Mouse (Mus musculus): ENCODE measurements around the gene Chrm2. TPM values are rescaled to one million over a fixed set of nuclear protein-coding genes. Genes with fewer than 3 reads are reported as not detected.

The Chrm2 gene
- polyA plus RNA-seq (2014; fragmentation: Illumina TruSeq; extraction: RNeasy Lipid Tissue Mini Kit (QIAGEN cat#74804); ENCODE audit: low read depth, low replicate concordance): 0.13 TPM

DNA sequence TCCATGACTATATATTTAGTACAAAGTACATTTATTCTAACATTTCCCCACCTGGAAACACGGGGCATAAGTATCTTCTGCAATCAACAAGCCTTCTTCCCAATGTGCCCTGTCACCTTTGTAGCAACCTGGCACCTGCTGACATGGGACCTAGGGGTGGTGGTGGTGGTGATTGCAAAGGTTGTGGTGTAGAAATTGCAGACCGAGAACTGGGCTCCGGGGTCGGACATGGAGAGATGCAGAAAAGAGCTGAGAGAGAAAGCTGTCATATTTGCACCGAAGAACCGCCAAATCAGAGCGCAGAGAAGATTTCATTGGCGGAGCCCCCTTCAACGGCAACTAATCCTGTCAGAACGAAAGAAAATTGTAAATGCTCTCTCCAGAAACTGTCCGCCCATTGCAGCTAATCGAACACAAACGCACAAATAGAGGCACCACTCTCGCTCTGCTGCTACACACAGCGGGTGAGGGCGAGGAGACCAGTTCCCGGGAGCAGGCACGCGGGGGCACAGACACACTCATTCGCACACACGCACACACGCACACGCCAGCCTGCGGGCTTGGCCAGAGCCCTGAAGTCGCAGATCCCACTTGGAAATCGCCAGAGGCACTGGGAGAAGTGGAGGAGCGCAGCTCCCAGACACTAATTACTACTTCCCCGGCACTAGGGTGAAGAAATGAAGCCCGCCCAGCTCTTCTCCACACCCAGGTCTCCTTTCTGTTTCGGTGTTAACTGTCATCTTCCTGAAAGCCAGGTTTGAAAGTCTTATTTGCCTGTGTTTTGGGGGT, at the start of gene Chrm2:
Gene Chrm2, plus strand, starts transcription at position 473 of the 789 bp plus-strand sequence.

